Mouse (Mus musculus) forebrain, embryonic 11.5 days (tissue): ENCODE data around the gene Plekhj1. TPM values are rescaled to one million over a fixed set of nuclear protein-coding genes. Genes with fewer than 3 reads are reported as not detected.
A peak's percentile ranks its signal among the peaks of the same experiment; 100 is the strongest.

Experiments used
- ATAC-seq: fragments of 200-750 bp; cut with Nextera tagmentation; replicated peaks from 2 replicates; pipeline ENCODE4 v1.8.0; 2017; ENCODE audit warnings: moderate TSS enrichment; ENCODE audit not compliant: low FRiP score
- DNase-seq: peaks from one replicate; pipeline ENCODE4 v3.0.0-alpha.2; 2017; ENCODE audit warnings: low spot score
- H3K27ac ChIP-seq: fragments of 300-500 bp; sonication (generic); 2 replicates; pipeline ENCODE4 v1.5.1; 2014; ENCODE audit warnings: low read depth, low read length
- H3K27me3 ChIP-seq: fragments of 300-500 bp; sonication (generic); 2 replicates; pipeline ENCODE4 v1.6.1; 2014; ENCODE audit warnings: mild to moderate bottlenecking, low read length, mixed read lengths; ENCODE audit not compliant: control insufficient read depth, insufficient read depth
- H3K36me3 ChIP-seq: fragments of 300-500 bp; sonication (generic); 2 replicates; pipeline ENCODE4 v1.6.1; 2014; ENCODE audit warnings: mild to moderate bottlenecking, low read length, moderate library complexity, mixed read lengths; ENCODE audit not compliant: control insufficient read depth, insufficient read depth
- H3K4me1 ChIP-seq: fragments of 300-500 bp; sonication (generic); replicated peaks from 2 replicates; pipeline ENCODE4 v1.6.1; 2014; ENCODE audit warnings: low read length, mixed read lengths; ENCODE audit not compliant: control insufficient read depth, insufficient read depth
- H3K4me2 ChIP-seq: fragments of 300-500 bp; sonication (generic); 2 replicates; pipeline ENCODE4 v1.6.1; 2014; ENCODE audit warnings: low read depth, mild to moderate bottlenecking, low read length, moderate library complexity, mixed read lengths; ENCODE audit not compliant: severe bottlenecking
- H3K4me3 ChIP-seq: fragments of 300-500 bp; sonication (generic); 2 replicates; pipeline ENCODE4 v1.5.1; 2014; ENCODE audit warnings: low read depth, low read length
- H3K9ac ChIP-seq: fragments of 300-500 bp; sonication (generic); 2 replicates; pipeline ENCODE4 v1.6.1; 2014; ENCODE audit warnings: low read length
- H3K9me3 ChIP-seq: fragments of 300-500 bp; sonication (generic); 2 replicates; pipeline ENCODE4 v1.6.1; 2016; ENCODE audit warnings: low read length, mixed read lengths; ENCODE audit not compliant: control insufficient read depth
- WGBS: fragments of 180-500 bp; shearing (Covaris S2); extraction: QIAGEN DNeasy Blood & Tissue Kit; methylation state at CpG from one replicate; pipeline ENCODE4 v1.1.7; 2014; 5-methylcytosine and 5-hydroxymethylcytosine counted together
- polyA plus RNA-seq: library from polyadenylated mRNA; unstranded; fragments of >200 nt; fragmentation: Nextera tagmentation; extraction: Ambion mirVana; gene quantifications from 2 replicates; pipeline ENCODE4 v1.2.1, GENCODE M21; 2014

The Plekhj1 gene
- polyA plus RNA-seq, 1 experiment from 2014 or later, result 160 TPM

GRCm38 (mm10) chr10:80804340-80804739 lies 5.9 kb upstream of the Plekhj1 start:
- Histone ChIP-seq H3K36me3 (peaks cover 15% of the 10 kb centered on the region), H3K4me2 (no peak overlapping the region), H3K27me3 (peaks cover 21% of the 10 kb centered on the region), H3K27ac (no peak overlapping the region), H3K9me3 (no peaks in the 10 kb centered on the region), H3K4me3 (no peak overlapping the region), H3K4me1 (peaks cover 29% of the 10 kb centered on the region), H3K9ac (no peak overlapping the region)
- ATAC-seq (no peak), DNase-seq (no peak)
- 100% methylated on average over 2 of the region's 2 CpGs for WGBS

DNA sequence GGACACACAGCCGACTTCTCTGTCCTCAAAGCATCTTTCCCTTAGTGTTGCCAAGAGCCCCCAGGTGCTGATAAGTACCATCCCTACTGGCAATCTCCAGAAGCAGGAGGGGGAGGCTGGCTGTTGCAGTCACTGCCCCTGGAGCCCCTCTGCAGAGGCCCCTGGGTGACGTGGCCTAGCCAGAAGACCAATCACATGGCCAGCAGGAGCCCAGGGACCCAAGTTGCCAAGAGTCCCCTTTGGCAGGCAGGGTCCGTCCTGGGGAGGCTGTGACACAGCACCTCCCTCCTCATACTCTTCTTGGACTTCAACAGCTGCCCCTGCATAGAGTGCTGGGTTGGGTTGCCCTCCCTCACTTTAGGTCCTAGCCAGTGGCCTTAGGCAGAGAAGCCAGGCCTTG lies 4.6 kb upstream of the Plekhj1 start:
- ATAC-seq (no peak), DNase-seq (no peak)
- H3K9me3 ChIP-seq, result no peaks in the 10 kb centered on the region
- no peak overlapping the region for H3K4me3 ChIP-seq
- 93% methylated on average over 3 of the region's 3 CpGs for WGBS
- H3K4me2 ChIP-seq, result no peak overlapping the region
- peaks cover 19% of the 10 kb centered on the region for H3K4me1 ChIP-seq
- H3K27me3 ChIP-seq, result peaks cover 7% of the 10 kb centered on the region
- H3K9ac ChIP-seq, result no peak overlapping the region
- no peak overlapping the region for H3K27ac ChIP-seq
- H3K36me3 ChIP-seq, result peaks cover 15% of the 10 kb centered on the region

GRCm38 (mm10) chr10:80802204-80802912 lies 3.9 kb upstream of the Plekhj1 start:
- 92% methylated on average over 10 of the region's 10 CpGs for WGBS
- Histone ChIP-seq H3K27me3 (peaks cover 5% of the 10 kb centered on the region; the same call in 1 of the 2 replicates), H3K27ac (no peak overlapping the region), H3K4me1 (peaks cover 19% of the 10 kb centered on the region), H3K9me3 (no peaks in the 10 kb centered on the region), H3K36me3 (peaks cover 15% of the 10 kb centered on the region), H3K4me3 (no peak overlapping the region), H3K9ac (no peak overlapping the region), H3K4me2 (no peak overlapping the region)
- DNase-seq (no peak), ATAC-seq (no peak)

DNA sequence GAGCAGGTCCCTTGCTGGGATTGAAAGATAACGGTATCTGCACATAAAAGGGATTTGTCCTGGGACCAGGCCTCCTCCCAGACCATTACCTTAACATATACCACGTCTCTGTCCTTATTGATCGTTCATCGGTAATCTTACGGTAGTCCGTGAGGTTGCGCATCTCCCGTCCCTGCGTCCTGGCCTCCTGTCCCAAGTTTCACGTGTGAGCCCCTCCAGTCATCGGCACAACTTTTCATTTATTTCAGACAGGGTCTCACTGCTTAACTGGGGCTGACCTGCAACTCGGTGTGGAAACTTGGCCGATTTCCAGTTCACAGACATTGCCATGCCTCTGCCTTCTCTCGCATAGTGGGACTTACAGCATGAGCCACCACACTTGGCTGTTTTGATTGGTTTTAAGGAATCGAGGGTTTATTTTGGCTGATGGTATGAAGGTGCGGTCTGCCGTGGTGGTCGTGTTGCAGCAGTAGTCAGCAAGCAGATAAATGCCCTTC lies 692 bp upstream of the Plekhj1 start:
- DNase-seq, result no peak
- WGBS, result 4% methylated on average over 18 of the region's 18 CpGs
- Histone ChIP-seq H3K4me3 (peak overlapping the region; percentile 93), H3K9ac (peak overlapping the region; percentile 97), H3K27ac (peak overlapping the region; percentile 96), H3K36me3 (peaks cover 21% of the 10 kb centered on the region), H3K27me3 (no peaks in the 10 kb centered on the region), H3K9me3 (no peaks in the 10 kb centered on the region), H3K4me2 (peak overlapping the region; percentile 96), H3K4me1 (peaks cover 17% of the 10 kb centered on the region; the same call in 1 of the 2 replicates)
- ATAC-seq, result peak; percentile 1; the same call in 1 of the 2 replicates

DNA sequence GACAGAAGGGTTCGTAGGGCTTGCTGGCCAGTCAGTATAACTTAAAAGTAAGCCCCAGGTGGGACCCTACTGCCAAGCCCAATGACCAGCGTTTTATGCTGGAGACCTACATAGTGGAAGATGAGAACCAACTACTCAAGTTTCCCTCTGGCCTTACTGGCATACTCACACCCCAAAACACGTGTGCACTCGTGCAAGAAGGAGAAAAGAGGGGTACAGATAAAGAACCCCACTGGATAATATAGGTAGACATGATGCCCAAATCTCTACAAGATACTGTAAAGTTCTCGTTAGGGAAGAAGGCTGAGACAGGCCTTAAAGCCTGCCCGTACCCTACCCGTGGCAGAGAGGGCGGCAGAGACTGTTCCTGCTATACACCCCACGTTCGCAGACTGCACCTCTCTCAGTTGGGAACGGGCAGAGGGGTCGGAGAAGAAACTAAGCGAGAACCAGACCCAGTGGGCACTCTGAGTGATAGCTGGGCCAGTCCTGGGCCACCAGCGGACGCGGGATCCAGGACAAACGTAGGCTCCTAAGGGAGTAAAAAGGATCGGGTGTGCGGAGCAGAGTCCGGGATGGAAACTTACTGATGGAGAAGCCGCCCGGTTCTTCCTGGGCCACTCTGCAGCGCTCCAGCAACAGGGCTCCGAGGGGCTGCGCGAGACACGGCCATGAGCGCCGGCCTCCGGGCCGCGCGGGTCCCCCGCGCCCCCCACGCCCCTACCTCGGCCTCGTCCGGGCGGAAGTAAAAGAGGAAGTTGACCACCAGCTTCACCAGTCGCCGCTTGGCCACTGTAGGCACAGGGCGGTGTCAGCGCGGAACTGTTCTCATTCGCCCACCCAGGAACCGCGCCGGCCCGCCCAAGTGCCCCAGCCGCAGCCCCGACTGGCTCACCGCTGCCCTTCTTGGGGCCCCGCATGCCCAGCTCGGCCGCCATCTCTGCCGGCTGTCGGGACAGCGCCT lies 958 bp downstream of the Plekhj1 start:
- Histone ChIP-seq H3K4me1 (peaks cover 17% of the 10 kb centered on the region; the same call in 1 of the 2 replicates), H3K36me3 (peaks cover 13% of the 10 kb centered on the region; the same call in 1 of the 2 replicates), H3K9ac (peak overlapping the region; percentile 97), H3K9me3 (no peaks in the 10 kb centered on the region), H3K4me3 (peak overlapping the region; percentile 93), H3K4me2 (peak overlapping the region; percentile 96), H3K27me3 (no peaks in the 10 kb centered on the region), H3K27ac (peak overlapping the region; percentile 96)
- 4% methylated on average over 58 of the region's 59 CpGs for WGBS
- DNase-seq (no peak), ATAC-seq (peak; percentile 74)

DNA sequence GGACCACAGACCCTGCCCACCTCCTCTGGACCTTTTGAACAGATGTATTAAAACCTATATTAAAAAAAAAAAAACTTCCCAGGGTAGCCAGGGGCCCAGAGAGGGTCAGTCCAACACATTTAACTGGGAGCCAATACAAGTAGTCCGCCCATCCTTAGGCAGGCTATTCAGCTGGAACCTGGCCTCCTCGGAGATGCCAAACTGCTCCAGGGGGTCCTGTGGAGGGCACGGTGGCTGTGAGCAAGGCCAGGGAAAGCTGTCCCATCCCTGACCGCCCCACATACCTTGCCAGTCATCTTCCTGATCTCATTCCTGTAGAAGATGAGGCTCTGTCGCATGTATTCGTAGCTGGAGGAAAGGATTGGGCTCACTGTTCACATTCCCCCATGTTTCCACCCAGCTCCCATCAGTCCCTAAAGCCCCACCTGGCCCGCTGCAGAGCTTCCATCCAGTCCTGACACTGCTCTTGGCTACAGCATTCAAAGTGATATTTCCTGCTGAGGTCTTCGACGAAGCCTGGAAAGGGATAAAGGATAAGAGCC lies 2.0 kb downstream of the Plekhj1 start:
- H3K4me3 ChIP-seq, result peak overlapping the region; percentile 93; the same call in 1 of the 2 replicates
- peaks cover 16% of the 10 kb centered on the region; the same call in 1 of the 2 replicates for H3K36me3 ChIP-seq
- H3K27ac ChIP-seq, result no peak overlapping the region
- WGBS, result 85% methylated on average over 9 of the region's 9 CpGs
- DNase-seq (no peak), ATAC-seq (no peak)
- H3K9me3 ChIP-seq, result no peaks in the 10 kb centered on the region
- H3K27me3 ChIP-seq, result no peaks in the 10 kb centered on the region
- no peak overlapping the region for H3K9ac ChIP-seq
- H3K4me1 ChIP-seq, result peaks cover 17% of the 10 kb centered on the region; the same call in 1 of the 2 replicates
- peak overlapping the region; percentile 96; the same call in 1 of the 2 replicates for H3K4me2 ChIP-seq

DNA sequence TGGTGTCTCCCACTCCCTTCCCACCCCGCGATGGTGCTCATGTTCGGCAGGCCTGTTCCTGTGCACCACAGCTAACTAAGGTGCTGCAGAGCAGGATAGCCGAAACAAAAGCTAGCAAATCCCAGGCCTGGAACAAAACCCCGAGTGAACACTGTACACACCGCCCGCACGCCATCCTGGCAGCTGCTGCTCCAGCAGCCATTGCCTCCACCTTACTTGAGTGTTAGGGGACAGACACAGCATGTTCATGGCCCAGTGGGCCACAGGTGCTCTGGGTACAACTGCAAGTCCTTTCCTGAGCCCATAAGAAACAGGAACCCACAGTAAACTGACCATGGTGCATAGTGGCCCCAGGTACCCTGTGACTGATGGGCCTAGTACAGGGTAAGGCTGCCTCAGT lies 3.7 kb downstream of the Plekhj1 start:
- H3K9ac ChIP-seq, result no peak overlapping the region
- no peak for DNase-seq
- no peaks in the 10 kb centered on the region for H3K9me3 ChIP-seq
- WGBS, result 87% methylated on average over 8 of the region's 8 CpGs
- H3K27me3 ChIP-seq, result no peaks in the 10 kb centered on the region
- H3K4me3 ChIP-seq, result no peak overlapping the region
- H3K36me3 ChIP-seq, result peaks cover 25% of the 10 kb centered on the region
- ATAC-seq, result no peak
- no peak overlapping the region for H3K4me2 ChIP-seq
- peaks cover 13% of the 10 kb centered on the region; the same call in 1 of the 2 replicates for H3K4me1 ChIP-seq
- no peak overlapping the region for H3K27ac ChIP-seq

DNA sequence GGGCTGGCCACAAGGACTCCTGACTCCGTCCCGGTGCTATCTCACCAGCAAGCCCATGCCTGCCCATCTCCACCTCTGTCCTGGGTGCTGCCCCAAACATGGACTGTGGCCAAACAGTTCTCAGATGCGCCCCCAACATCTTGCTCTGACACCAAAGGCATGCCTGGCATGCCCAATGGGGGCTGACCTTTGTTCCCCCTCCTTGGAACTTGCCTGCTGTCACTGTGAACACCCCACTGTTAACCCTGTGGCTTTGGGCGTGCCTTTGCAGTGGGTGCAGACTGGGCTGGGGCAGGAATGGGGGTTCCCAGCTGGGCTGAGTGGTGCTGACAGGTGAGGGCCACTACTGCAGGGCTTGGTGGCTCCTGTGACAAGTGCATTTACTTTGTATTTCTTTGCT lies 4.6 kb downstream of the Plekhj1 start:
- no peak for ATAC-seq
- no peak for DNase-seq
- WGBS, result 90% methylated on average over 4 of the region's 4 CpGs
- H3K27me3 ChIP-seq, result no peaks in the 10 kb centered on the region
- no peak overlapping the region for H3K9ac ChIP-seq
- H3K9me3 ChIP-seq, result no peaks in the 10 kb centered on the region
- H3K4me1 ChIP-seq, result peaks cover 9% of the 10 kb centered on the region; the same call in 1 of the 2 replicates
- H3K4me3 ChIP-seq, result no peak overlapping the region
- H3K27ac ChIP-seq, result no peak overlapping the region
- H3K4me2 ChIP-seq, result no peak overlapping the region
- peaks cover 33% of the 10 kb centered on the region for H3K36me3 ChIP-seq
